Mouse (Mus musculus) mature B cell (primary cell): ENCODE results near the gene Lmna.

Source experiments
- in situ Hi-C: fragments of 300-500 bp; cut with MboI; formaldehyde crosslinking; loops from 2 replicates; pipeline ENCODE4 v1.14.3; 2019

Gene Lmna

GRCm38 (mm10) chr3:88521803-88522331 is 12.1 kb upstream of the Lmna start:
- in situ Hi-C loops, result loop anchor here (5.0 kb wide), 1 partner anchor 40 kb away; no protein-coding TSS in a partner anchor

- in situ Hi-C loops, result loop anchor here (5.0 kb wide), 1 partner anchor 39 kb away; no protein-coding TSS in a partner anchor
These were observed 11.4 kb upstream of the Lmna start for GRCm38 (mm10) chr3:88521156-88521555.

DNA sequence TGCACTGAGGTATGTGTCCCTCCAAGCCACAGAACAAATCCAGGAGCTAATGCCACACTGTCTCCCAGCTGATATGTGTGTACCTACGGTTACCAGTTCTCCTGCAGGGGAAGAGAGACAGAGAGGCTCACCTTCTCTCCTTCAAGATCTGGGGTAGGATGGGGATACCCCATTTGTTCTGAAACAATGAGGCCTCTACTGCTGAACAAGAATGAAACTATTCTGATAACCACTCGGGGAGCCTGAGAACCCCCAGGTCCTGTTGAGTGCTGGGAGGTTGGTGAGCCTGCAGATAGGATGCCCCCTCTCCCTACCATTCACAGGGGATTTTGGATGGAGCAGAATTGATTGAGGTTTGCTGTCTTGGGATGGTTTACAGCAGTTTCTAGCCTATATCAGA is 10.3 kb upstream of the Lmna start:
- in situ Hi-C loops, result loop anchor here (5.0 kb wide), 1 partner anchor 38 kb away; no protein-coding TSS in a partner anchor

- in situ Hi-C loops, result no loop called here
These were observed 8.7 kb upstream of the Lmna start for GRCm38 (mm10) chr3:88518411-88518810.

DNA sequence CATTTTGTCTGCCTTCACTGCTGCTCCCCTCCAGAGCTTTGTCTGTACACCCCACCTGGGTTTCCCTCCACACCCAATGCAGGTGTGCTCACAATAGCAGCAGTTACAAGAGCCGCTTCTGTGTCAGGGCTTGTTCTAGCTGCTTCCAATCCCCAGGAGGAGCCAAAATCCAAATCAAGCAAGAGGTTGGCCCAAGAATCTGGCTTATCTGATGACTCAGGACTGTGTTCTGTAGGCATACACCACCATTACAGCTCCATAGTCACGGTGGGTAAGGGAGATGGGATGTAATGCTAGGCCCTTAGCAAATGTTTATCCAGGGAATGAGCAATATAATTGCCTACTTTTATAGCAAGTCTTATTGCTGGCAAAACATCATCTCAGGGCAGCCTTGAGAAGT is 6.7 kb upstream of the Lmna start:
- in situ Hi-C loops, result no loop called here

DNA sequence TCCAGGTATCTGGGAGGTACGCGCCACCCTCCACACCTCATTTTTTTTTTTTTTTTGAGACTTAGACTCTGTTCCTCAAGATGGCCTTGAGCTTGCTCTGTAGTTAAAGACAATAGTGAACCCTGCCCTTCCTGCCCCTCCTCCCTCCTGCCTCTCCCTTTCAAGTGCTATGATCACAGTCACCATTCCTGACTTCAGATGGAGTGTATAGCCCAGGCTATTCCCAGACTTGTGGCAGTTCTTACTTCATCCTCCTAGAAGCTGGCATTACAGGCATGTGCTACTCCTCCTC is 5.3 kb upstream of the Lmna start:
- in situ Hi-C loops, result no loop called here

DNA sequence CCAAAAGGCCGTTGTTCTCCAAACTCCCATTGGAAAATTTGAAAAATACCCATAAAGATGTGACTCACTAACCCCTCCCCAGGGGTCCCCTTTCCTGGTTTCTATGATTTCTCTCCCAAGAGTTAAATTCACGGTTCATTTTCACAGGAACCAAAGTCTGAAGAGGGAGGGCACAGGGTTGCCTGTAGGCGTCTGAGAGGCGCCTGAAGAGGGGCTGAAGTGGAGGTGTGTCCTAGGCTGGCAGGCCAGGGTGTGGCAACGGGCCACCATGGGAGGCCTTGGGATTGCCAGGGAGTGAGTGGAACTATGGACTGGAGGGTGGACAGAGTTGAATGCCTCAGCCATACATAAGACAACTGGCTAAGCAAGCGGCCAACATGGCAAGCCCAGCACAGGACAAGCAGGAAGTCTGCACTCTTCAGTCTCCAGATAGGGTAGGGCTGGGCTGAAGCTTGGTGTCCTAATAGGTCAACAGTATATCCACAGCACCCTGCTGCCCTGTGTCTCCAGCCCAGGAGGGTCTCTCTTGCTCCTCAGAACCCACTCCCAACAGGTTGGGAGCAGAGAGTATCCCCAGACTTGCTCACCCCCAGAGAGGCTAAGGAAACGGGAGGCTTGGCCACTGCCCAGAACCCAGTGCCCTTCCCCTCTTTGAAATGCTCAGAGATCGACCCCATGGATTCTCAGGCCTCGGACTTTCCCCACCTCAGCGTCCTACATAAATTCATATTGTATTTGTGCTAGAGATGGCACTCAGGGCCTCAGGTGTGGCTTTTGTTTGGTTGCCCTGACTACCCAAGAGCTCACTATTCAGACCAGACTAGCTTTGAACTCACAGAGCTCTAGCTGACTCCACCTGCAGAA is 4.7 kb upstream of the Lmna start:
- in situ Hi-C loops, result no loop called here

GRCm38 (mm10) chr3:88513546-88514115 is 3.9 kb upstream of the Lmna start:
- in situ Hi-C loops, result no loop called here

- in situ Hi-C loops, result no loop called here
These were observed 3.3 kb upstream of the Lmna start for GRCm38 (mm10) chr3:88512896-88513545.

DNA sequence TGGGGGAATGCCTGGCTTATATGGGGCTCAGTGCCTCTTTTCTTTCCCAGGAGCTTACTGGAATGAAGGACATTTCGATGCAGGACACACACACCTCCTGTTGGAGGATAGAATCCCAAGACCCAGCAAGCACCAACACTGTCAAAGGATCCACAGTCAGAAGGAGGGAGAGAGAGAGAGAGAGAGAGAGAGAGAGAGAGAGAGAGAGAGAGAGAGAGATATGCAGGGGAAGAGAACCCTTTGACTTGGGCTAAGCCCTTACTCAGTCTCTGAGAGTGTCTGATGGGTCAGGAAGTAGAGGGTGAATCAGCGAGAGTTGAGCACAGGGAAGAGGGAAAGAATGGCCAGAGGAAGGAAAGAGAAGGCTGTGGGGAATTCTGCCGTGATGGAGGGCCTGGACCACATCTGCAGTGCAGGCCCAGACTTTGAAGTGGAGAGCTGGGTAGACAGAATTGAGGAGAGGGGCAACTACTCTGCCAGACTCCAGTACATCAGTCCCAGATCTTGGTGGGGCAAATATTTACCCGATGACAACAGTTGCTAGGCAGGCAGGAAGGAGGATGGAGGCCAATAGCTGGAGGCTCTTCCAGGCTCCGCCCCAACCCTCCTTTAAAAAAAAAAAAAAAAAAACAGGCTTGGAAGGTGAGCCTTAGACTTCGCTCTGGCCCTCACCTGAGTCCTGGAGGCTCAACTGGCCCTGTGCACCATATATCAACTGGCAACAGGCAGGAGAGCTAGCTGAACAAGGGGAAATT is 2.6 kb upstream of the Lmna start:
- in situ Hi-C loops, result no loop called here

DNA sequence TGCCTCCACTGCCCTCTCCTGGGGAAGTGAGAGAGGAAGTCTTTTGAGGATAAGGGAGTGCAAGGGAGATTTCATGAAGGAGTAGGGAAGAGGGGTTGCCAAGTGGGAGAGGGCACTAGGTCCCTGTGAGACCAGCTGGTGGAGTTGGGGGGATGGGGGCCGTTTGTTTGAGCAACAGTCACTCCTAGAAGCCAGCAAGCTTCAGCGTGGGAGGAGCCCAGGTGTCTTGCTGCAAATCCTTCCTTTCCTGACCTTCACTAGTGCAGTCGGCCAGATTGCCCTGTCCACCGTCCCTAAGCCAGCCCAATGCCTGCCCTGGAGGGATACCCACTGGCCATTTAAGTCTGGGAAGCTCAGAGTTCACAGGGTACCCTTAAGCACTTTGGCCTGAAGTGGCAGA is 1.8 kb upstream of the Lmna start:
- in situ Hi-C loops, result no loop called here

DNA sequence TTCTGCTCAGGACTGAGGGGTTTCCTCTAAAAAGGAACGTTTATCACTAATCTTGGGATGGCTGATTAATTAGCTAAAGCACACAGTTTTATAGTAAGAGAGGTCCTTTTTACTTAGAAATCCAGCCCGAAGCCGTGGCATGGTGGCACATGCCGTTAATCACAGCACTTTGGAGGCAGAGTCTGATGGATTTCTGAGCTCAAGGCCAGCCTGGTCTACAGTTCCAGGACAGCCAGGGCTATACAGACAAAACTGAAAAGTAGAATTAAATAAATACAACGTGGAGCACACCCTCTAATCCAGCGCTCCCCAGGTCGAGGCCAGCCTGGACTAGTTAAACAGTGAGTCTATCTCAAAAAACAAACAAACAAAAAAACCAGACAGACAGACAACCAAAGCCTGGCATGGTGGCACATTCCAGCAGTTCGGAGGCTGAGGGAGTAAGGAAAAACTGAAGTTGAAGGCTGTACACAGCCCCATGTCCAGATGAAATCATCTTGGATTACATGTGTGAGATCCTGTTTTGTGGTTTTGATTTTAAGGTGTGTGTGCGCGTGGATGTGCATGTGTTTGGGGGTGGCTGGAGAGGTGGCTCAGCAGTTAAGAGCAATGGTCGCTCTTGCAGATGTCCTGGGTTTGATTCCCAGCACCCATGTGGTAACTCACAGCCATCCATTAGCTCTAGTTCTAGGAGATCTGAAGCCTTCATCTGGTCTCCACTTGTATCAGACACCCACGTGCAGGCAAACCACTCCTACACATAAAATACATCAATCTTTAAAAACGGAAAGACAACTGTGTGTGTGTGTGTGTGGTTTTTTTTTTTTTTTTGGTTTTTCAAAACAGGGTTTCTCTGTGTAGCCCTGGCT is 899 bp upstream of the Lmna start:
- in situ Hi-C loops, result no loop called here

- in situ Hi-C loops, result no loop called here
These were observed 506 bp downstream of the Lmna start for GRCm38 (mm10) chr3:88509250-88509649.

GRCm38 (mm10) chr3:88505765-88506164 is 4.0 kb downstream of the Lmna start:
- in situ Hi-C loops, result no loop called here

GRCm38 (mm10) chr3:88505081-88505480 is 4.7 kb downstream of the Lmna start:
- in situ Hi-C loops, result no loop called here

GRCm38 (mm10) chr3:88503881-88504746 is 5.6 kb downstream of the Lmna start:
- in situ Hi-C loops, result no loop called here

DNA sequence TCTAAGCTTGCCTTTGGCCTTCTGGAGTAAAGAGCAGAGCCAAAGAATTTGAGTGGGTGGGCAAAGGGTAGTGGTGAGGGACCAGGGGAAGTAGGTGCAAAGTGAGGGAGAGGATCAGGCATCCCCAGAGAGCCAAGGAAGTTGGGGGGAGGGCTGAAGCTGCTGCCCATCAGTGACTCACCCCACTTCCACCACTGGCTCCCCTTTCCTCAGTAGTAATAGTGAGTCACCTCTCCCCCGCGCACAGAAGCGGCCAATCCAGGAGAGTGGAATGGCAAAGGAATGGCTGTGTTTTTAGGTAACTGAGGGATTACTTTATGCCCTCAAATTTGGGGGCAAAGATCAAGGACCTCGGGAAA is 6.3 kb downstream of the Lmna start:
- in situ Hi-C loops, result no loop called here

GRCm38 (mm10) chr3:88502641-88503504 is 6.9 kb downstream of the Lmna start:
- in situ Hi-C loops, result no loop called here

- in situ Hi-C loops, result no loop called here
These were observed 7.7 kb downstream of the Lmna start for GRCm38 (mm10) chr3:88502031-88502571.
